Mouse (Mus musculus): ENCODE measurements at regions not wholly inside any gene's neighbourhood (a gene's known extent, or its start where the extent isn't known, plus 50 kb on each side); places are given as distances from the start of the nearest gene placed in this dataset.

- TF ChIP-seq CTCF (IDR thresholded peaks at IDR 0.05) (peak; percentile 37), EP300 (IDR thresholded peaks at IDR 0.05) (no peak)
- no peak overlapping the region for H3K4me2 ChIP-seq (replicated peaks; ENCODE audit: low read depth, low read length)
- no peak overlapping the region for H3K9ac ChIP-seq (replicated peaks; ENCODE audit: low read depth)
- H3K4me3 ChIP-seq (ENCODE audit: low read depth, low read length) = no peak overlapping the region
- ATAC-seq (peak; percentile 90), DNase-seq (ENCODE audit: low spot score) (peak; percentile 78)
- no peaks in the 10 kb centered on the region for H3K9me3 ChIP-seq (ENCODE audit: low read length)
- H3K27me3 ChIP-seq (replicated peaks; ENCODE audit: insufficient read depth, low read length) = no peaks in the 10 kb centered on the region
- no peaks in the 10 kb centered on the region for H3K36me3 ChIP-seq (ENCODE audit: insufficient read depth, low read length)
- H3K27ac ChIP-seq (ENCODE audit: low read length) = no peak overlapping the region
- no peaks in the 10 kb centered on the region for H3K4me1 ChIP-seq (ENCODE audit: insufficient read depth, low read depth, low read length)
- 47% methylated on average over 5 of the region's 5 CpGs for WGBS
Observed at GRCm38 (mm10) chr7:70300516-70300915, 66.0 kb downstream of the Nr2f2 start.

DNA sequence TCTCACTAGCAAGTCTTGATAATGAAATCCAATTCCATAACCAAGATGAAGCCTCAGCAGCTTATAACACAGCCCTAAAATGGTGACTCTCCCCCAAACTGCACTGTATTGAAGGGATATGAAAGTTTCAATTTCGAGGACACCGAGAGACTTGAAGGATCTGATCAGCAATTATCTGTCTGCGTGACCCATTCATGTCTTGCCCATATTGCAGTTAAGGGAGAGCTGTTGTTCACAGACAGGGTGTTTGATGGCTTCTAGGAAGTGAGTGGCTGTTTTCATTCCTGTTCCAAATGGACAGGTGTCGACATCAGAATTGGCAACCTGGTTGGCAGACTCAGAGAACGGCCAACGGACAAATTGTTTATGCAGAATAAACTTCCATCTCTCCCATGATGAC is 75.1 kb downstream of the Nr2f2 start:
- no peak for ATAC-seq
- TF ChIP-seq EP300 (IDR thresholded peaks at IDR 0.05) (no peak), CTCF (IDR thresholded peaks at IDR 0.05) (no peak)
- no peaks in the 10 kb centered on the region for H3K4me1 ChIP-seq (ENCODE audit: insufficient read depth, low read depth, low read length)
- WGBS = 86% methylated on average over 6 of the region's 6 CpGs
- H3K4me2 ChIP-seq (replicated peaks; ENCODE audit: low read depth, low read length) = no peak overlapping the region
- no peak for DNase-seq (ENCODE audit: low spot score)
- no peaks in the 10 kb centered on the region for H3K36me3 ChIP-seq (ENCODE audit: insufficient read depth, low read length)
- no peak overlapping the region for H3K4me3 ChIP-seq (ENCODE audit: low read depth, low read length)
- H3K9ac ChIP-seq (replicated peaks; ENCODE audit: low read depth) = no peak overlapping the region
- H3K27ac ChIP-seq (ENCODE audit: low read length) = no peak overlapping the region
- peaks cover 28% of the 10 kb centered on the region; the same call in 1 of the 2 replicates for H3K27me3 ChIP-seq (replicated peaks; ENCODE audit: insufficient read depth, low read length)
- no peaks in the 10 kb centered on the region for H3K9me3 ChIP-seq (ENCODE audit: low read length)

DNA sequence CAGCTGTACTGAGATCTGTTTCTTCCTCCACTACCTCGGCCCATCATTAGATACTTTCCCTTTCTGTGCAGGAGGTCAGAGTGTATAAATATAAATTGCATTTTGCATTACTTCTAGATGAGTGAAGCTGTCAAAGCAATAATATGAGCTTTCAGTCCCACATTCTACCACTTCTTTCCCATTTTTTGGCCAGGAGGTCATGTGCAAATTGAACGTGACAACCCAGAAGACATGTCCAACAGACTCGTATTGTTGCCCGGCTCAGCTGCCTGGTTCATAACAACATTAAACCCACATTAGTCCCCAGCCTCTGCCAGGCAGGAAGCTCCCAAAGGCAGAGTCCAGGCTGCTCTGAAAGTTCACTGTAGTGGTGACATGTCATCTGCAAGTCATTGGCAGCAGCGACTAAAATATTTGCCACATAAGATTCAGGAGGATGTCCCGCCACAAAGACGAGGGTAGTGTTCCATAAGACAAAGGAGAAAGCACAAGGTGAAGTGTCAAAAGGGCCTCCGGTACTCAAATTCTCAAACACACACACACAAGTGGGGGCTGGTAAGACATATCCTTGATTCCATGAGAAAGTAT is 75.7 kb downstream of the Nr2f2 start:
- 59% methylated on average over 8 of the region's 8 CpGs for whole genome bisulfite sequencing
- Histone ChIP-seq H3K4me2 (replicated peaks; ENCODE audit: low read depth, low read length) (no peak overlapping the region), H3K27ac (ENCODE audit: low read length) (no peak overlapping the region), H3K4me1 (ENCODE audit: insufficient read depth, low read depth, low read length) (no peaks in the 10 kb centered on the region), H3K9me3 (ENCODE audit: low read length) (no peaks in the 10 kb centered on the region), H3K36me3 (ENCODE audit: insufficient read depth, low read length) (no peaks in the 10 kb centered on the region), H3K27me3 (replicated peaks; ENCODE audit: insufficient read depth, low read length) (peaks cover 29% of the 10 kb centered on the region; the same call in 1 of the 2 replicates), H3K4me3 (ENCODE audit: low read depth, low read length) (no peak overlapping the region), H3K9ac (replicated peaks; ENCODE audit: low read depth) (no peak overlapping the region)
- no peak for TF ChIP-seq EP300 (IDR thresholded peaks at IDR 0.05)
- TF ChIP-seq CTCF (IDR thresholded peaks at IDR 0.05) = no peak
- no peak for ATAC-seq
- DNase-seq (ENCODE audit: low spot score) = no peak

DNA sequence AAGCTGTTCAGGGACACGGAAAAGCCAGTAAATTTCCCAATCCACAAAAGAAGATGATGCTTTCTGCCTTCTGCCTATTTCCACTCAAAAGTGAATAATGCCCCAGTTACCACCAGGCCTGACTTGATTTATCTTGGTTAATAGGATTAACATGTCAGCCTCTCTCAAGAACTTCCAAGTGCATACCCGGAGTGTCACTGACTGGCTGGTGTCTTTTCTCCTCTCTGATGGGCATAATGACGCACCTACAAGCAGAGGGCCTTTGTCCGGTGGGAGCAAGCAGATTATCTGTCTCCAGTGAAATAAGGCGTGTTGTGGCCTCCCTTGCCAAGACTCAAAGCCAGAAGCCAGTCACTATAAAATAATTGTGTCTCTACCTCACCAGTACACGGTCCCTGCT is 76.3 kb downstream of the Nr2f2 start:
- H3K36me3 ChIP-seq (ENCODE audit: insufficient read depth, low read length) = no peaks in the 10 kb centered on the region
- TF ChIP-seq CTCF (IDR thresholded peaks at IDR 0.05) (no peak), EP300 (IDR thresholded peaks at IDR 0.05) (no peak)
- no peak overlapping the region for H3K27ac ChIP-seq (ENCODE audit: low read length)
- no peak overlapping the region for H3K4me3 ChIP-seq (ENCODE audit: low read depth, low read length)
- no peaks in the 10 kb centered on the region for H3K4me1 ChIP-seq (ENCODE audit: insufficient read depth, low read depth, low read length)
- peaks cover 34% of the 10 kb centered on the region for H3K27me3 ChIP-seq (replicated peaks; ENCODE audit: insufficient read depth, low read length)
- 73% methylated on average over 6 of the region's 6 CpGs for WGBS
- ATAC-seq (no peak), DNase-seq (ENCODE audit: low spot score) (no peak)
- H3K9me3 ChIP-seq (ENCODE audit: low read length) = no peaks in the 10 kb centered on the region
- no peak overlapping the region for H3K9ac ChIP-seq (replicated peaks; ENCODE audit: low read depth)
- H3K4me2 ChIP-seq (replicated peaks; ENCODE audit: low read depth, low read length) = no peak overlapping the region

DNA sequence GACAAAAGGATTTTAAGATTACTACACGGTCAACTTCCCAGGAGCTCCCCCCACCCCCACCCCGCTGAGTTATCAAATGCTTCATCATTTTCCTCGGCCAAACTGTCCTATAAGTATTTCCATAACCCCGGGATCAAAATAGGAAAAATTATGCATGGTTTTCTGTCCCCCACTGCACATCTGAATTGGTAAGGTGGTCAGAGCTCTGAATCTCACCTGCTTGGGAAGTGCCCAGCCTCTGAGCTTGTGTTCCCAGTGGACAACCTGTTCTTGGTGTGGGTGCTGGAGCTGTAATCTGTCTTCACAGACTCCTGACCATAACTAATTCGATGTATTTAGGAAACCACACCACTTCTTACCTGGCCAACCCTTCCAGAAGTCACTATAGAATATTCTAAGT is 77.9 kb downstream of the Nr2f2 start:
- DNase-seq (ENCODE audit: low spot score) (no peak), ATAC-seq (no peak)
- H3K4me2 ChIP-seq (replicated peaks; ENCODE audit: low read depth, low read length) = no peak overlapping the region
- TF ChIP-seq EP300 (IDR thresholded peaks at IDR 0.05) (no peak), CTCF (IDR thresholded peaks at IDR 0.05) (no peak)
- 0 out of 2 replicates have a peak overlapping the region, but pooled peaks have one; percentile 10 for H3K4me3 ChIP-seq (ENCODE audit: low read depth, low read length)
- H3K9ac ChIP-seq (replicated peaks; ENCODE audit: low read depth) = no peak overlapping the region
- H3K27ac ChIP-seq (ENCODE audit: low read length) = no peak overlapping the region
- H3K36me3 ChIP-seq (ENCODE audit: insufficient read depth, low read length) = no peaks in the 10 kb centered on the region
- H3K4me1 ChIP-seq (ENCODE audit: insufficient read depth, low read depth, low read length) = no peaks in the 10 kb centered on the region
- no peaks in the 10 kb centered on the region for H3K9me3 ChIP-seq (ENCODE audit: low read length)
- 19% methylated on average over 5 of the region's 5 CpGs for WGBS
- H3K27me3 ChIP-seq (replicated peaks; ENCODE audit: insufficient read depth, low read length) = peaks cover 45% of the 10 kb centered on the region

GRCm38 (mm10) chr7:70287891-70288421 is 78.6 kb downstream of the Nr2f2 start:
- Histone ChIP-seq H3K4me1 (ENCODE audit: insufficient read depth, low read depth, low read length) (no peaks in the 10 kb centered on the region), H3K27ac (ENCODE audit: low read length) (no peak overlapping the region), H3K36me3 (ENCODE audit: insufficient read depth, low read length) (no peaks in the 10 kb centered on the region), H3K4me2 (replicated peaks; ENCODE audit: low read depth, low read length) (peak overlapping the region; percentile 35), H3K4me3 (ENCODE audit: low read depth, low read length) (peak overlapping the region; percentile 10; the same call in 1 of the 2 replicates), H3K9me3 (ENCODE audit: low read length) (no peaks in the 10 kb centered on the region), H3K9ac (replicated peaks; ENCODE audit: low read depth) (no peak overlapping the region), H3K27me3 (replicated peaks; ENCODE audit: insufficient read depth, low read length) (peaks cover 50% of the 10 kb centered on the region)
- 1% methylated on average over 27 of the region's 29 CpGs for WGBS
- TF ChIP-seq CTCF (IDR thresholded peaks at IDR 0.05) = no peak
- no peak for TF ChIP-seq EP300 (IDR thresholded peaks at IDR 0.05)
- ATAC-seq (no peak), DNase-seq (ENCODE audit: low spot score) (no peak)

Data from lung, postnatal 0 days (tissue).